Mouse (Mus musculus): ENCODE results near the gene Larp7.
A peak's percentile ranks its signal among the peaks of the same experiment; 100 is the strongest.

Gene Larp7

GRCm38 (mm10) chr3:127512794-127513335 is 40.3 kb downstream of the Larp7 start:
- no peak for DNase-seq (ENCODE audit: low spot score in 2 of 2)

GRCm38 (mm10) chr3:127511786-127512746 is 41.1 kb downstream of the Larp7 start:
- DNase-seq (ENCODE audit: low spot score in 2 of 2): no peak

GRCm38 (mm10) chr3:127507878-127508783 is 45.0 kb downstream of the Larp7 start:
- no peak for DNase-seq (ENCODE audit: low spot score in 2 of 2)

GRCm38 (mm10) chr3:127498742-127499400 is 54.3 kb downstream of the Larp7 start, which contains the start of gene Ank2:
Gene Ank2, minus strand, starts transcription at chr3:127499350.
- DNase-seq (ENCODE audit: low spot score in 2 of 2): peak; percentile 20 to 65

GRCm38 (mm10) chr3:127498197-127498741 is 54.9 kb downstream of the Larp7 start:
- peak in 1 of 2 experiments; percentile 63 for DNase-seq (ENCODE audit: low spot score in 2 of 2)

GRCm38 (mm10) chr3:127492663-127493062 is 60.5 kb downstream of the Larp7 start:
- DNase-seq (ENCODE audit: low spot score in 2 of 2): no peak

- DNase-seq (ENCODE audit: low spot score in 2 of 2): no peak
These were observed 65.8 kb downstream of the Larp7 start for GRCm38 (mm10) chr3:127487302-127487701.

All from spleen, postnatal 4 days (tissue).